Mouse (Mus musculus) testis, adult 2 months (tissue): ENCODE data around the gene Prkag2. TPM values are rescaled to one million over a fixed set of nuclear protein-coding genes. Genes with fewer than 3 reads are reported as not detected.

ENCODE experiments used
- H3K27ac ChIP-seq: fragments of 200-500 bp; 2 replicates; pipeline ENCODE4 v1.5.1; 2012; ENCODE audit warnings: low read depth, low read length; ENCODE audit not compliant: control insufficient read depth, insufficient read depth
- H3K27me3 ChIP-seq: fragments of 200-500 bp; 2 replicates; pipeline ENCODE4 v1.6.1; 2012; ENCODE audit warnings: mild to moderate bottlenecking, low read length, moderate library complexity; ENCODE audit not compliant: control insufficient read depth, insufficient read depth
- H3K36me3 ChIP-seq: fragments of 200-500 bp; 2 replicates; pipeline ENCODE4 v1.6.1; 2012; ENCODE audit warnings: mild to moderate bottlenecking, low read length; ENCODE audit not compliant: control insufficient read depth, insufficient read depth
- H3K4me1 ChIP-seq: fragments of 200-500 bp; 2 replicates; pipeline ENCODE4 v1.6.1; 2012; ENCODE audit warnings: low read length; ENCODE audit not compliant: control insufficient read depth, insufficient read depth
- H3K4me3 ChIP-seq: fragments of 200-500 bp; 2 replicates; pipeline ENCODE4 v1.5.1; 2012; ENCODE audit warnings: low read depth, mild to moderate bottlenecking, low read length, moderate library complexity, mixed read lengths; ENCODE audit not compliant: control insufficient read depth
- CTCF ChIP-seq: fragments of 200-500 bp; IDR thresholded peaks from 2 replicates; pipeline ENCODE4 v1.5.1; 2012; ENCODE audit warnings: low read depth, mild to moderate bottlenecking, inconsistent platforms, low read length, moderate library complexity; ENCODE audit not compliant: control insufficient read depth, insufficient read depth, insufficient replicate concordance
- POLR2A ChIP-seq: fragments of 200-500 bp; IDR thresholded peaks from 2 replicates; pipeline ENCODE4 v1.6.1; 2012; ENCODE audit warnings: low read depth, mild to moderate bottlenecking, inconsistent platforms, low read length, moderate library complexity; ENCODE audit not compliant: control insufficient read depth
- polyA plus RNA-seq: library from polyadenylated mRNA; depleted of rRNA; stranded (reverse); fragments of >200 nt; gene quantifications from 2 replicates; pipeline ENCODE4 v1.2.3, GENCODE M21; 2012

Gene Prkag2
- polyA plus RNA-seq, 1 experiment: 149 TPM

DNA sequence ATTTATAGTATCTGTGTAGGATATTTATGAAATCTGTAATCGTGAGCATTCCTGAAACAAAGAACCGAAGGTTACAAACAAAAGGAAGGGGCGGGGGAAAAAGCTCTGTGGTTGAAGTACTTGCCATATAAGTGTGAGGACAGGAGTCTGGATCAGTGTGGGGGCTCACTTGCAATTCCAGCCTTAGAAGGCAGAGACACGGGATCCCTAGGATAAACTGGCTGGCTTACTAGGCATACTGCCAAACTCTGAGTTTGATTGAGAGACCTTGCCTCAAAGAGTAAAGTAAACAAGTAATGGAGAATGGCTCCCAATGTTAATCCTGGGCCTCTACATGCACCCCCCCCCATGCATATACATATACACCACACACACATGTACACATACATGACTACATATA, 221.7 kb downstream of the Prkag2 start:
- Histone ChIP-seq H3K4me3 (no peak overlapping the region), H3K27me3 (no peaks in the 10 kb centered on the region), H3K4me1 (no peaks in the 10 kb centered on the region), H3K27ac (no peak overlapping the region), H3K36me3 (no peaks in the 10 kb centered on the region)
- TF ChIP-seq POLR2A (no peak), CTCF (no peak)

GRCm38 (mm10) chr5:24877836-24878624, 222.4 kb downstream of the Prkag2 start:
- Histone ChIP-seq H3K27ac (no peak overlapping the region), H3K36me3 (no peaks in the 10 kb centered on the region), H3K4me1 (no peaks in the 10 kb centered on the region), H3K27me3 (no peaks in the 10 kb centered on the region), H3K4me3 (no peak overlapping the region)
- TF ChIP-seq CTCF (no peak), POLR2A (no peak)

GRCm38 (mm10) chr5:24876653-24877052, 223.8 kb downstream of the Prkag2 start:
- TF ChIP-seq CTCF (no peak), POLR2A (no peak)
- H3K27ac ChIP-seq: no peak overlapping the region
- no peaks in the 10 kb centered on the region for H3K4me1 ChIP-seq
- no peaks in the 10 kb centered on the region for H3K36me3 ChIP-seq
- no peak overlapping the region for H3K4me3 ChIP-seq
- H3K27me3 ChIP-seq: no peaks in the 10 kb centered on the region

- TF ChIP-seq POLR2A (no peak), CTCF (no peak)
- no peaks in the 10 kb centered on the region; the same call in 1 of the 2 replicates for H3K36me3 ChIP-seq
- no peak overlapping the region for H3K27ac ChIP-seq
Measured at GRCm38 (mm10) chr5:24874111-24874510, 226.3 kb downstream of the Prkag2 start.

DNA sequence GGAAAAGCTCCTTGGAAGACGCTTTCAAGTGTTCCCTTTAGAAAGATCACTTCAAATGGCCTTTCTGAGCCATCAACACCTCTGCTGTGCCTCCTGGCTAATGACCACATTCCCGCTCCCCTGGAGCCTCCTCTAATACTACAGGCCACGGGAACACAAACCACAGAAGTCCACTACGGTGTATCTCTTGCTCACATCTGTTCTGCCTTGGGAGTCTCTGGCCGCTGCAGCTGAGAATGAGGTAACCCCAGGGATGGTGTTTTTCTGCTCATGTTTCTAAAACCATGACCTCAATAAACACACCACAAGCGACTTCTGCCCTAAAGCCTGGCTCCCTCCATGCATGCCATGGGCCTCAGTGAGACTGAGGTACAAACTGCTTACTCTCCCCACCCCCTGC, 227.2 kb downstream of the Prkag2 start:
- no peak for TF ChIP-seq POLR2A
- no peak for TF ChIP-seq CTCF
- H3K36me3 ChIP-seq: no peaks in the 10 kb centered on the region; the same call in 1 of the 2 replicates
- no peak overlapping the region for H3K4me3 ChIP-seq
- H3K27me3 ChIP-seq: no peaks in the 10 kb centered on the region
- no peak overlapping the region for H3K27ac ChIP-seq
- no peaks in the 10 kb centered on the region for H3K4me1 ChIP-seq

More at GRCm38 (mm10) chr5:24874111-24874510, 226.3 kb downstream of the Prkag2 start:
- Histone ChIP-seq H3K4me1 (no peaks in the 10 kb centered on the region), H3K4me3 (no peak overlapping the region), H3K27me3 (no peaks in the 10 kb centered on the region)

- no peaks in the 10 kb centered on the region for H3K4me1 ChIP-seq
- no peak overlapping the region for H3K4me3 ChIP-seq
- no peak overlapping the region for H3K27ac ChIP-seq
- TF ChIP-seq POLR2A: no peak
- no peak for TF ChIP-seq CTCF
- H3K27me3 ChIP-seq: no peaks in the 10 kb centered on the region
- H3K36me3 ChIP-seq: no peaks in the 10 kb centered on the region; the same call in 1 of the 2 replicates
Measured at GRCm38 (mm10) chr5:24871276-24871675, 229.2 kb downstream of the Prkag2 start.

- no peaks in the 10 kb centered on the region for H3K27me3 ChIP-seq
- H3K4me1 ChIP-seq: no peaks in the 10 kb centered on the region
- TF ChIP-seq POLR2A (no peak), CTCF (no peak)
- H3K4me3 ChIP-seq: no peak overlapping the region
- no peaks in the 10 kb centered on the region; the same call in 1 of the 2 replicates for H3K36me3 ChIP-seq
- H3K27ac ChIP-seq: no peak overlapping the region
Measured at GRCm38 (mm10) chr5:24869796-24870289, 230.6 kb downstream of the Prkag2 start.
